Mouse (Mus musculus) adrenal gland, postnatal 4 days (tissue): ENCODE results near the gene Agap1. TPM values are rescaled to one million over a fixed set of nuclear protein-coding genes. Genes with fewer than 3 reads are reported as not detected.

Experiments used
- DNase-seq, 2 experiments: peaks; one replicate each; pipeline ENCODE4 v3.0.0; 2021 to 2022; ENCODE audit warnings: low spot score in 2 of 2, mixed read lengths in 2 of 2
- long read RNA-seq, 2 experiments: library from polyadenylated mRNA; stranded (forward); transcript quantifications; one replicate each; pipeline ENCODE4 v2.0.0; 2021
- total RNA-seq, 2 experiments: library from RNA; stranded (reverse); gene quantifications; 2 replicates each; pipeline ENCODE4 v1.2.3; 2021

The Agap1 gene
- total RNA-seq: 10 to 100 TPM; 85.5 to 97.5 TPM
- long read RNA-seq, experiment 1, full-length matches to known transcripts: 7 of 24 reads
- long read RNA-seq, experiment 1, partial matches to known transcripts: 3 of 24 reads
- long read RNA-seq, experiment 1, other reads (novel, unspliced or antisense): 14 of 24 reads
- long read RNA-seq, experiment 2, full-length matches to known transcripts: 10 of 41 reads
- long read RNA-seq, experiment 2, partial matches to known transcripts: 12 of 41 reads
- long read RNA-seq, experiment 2, other reads (novel, unspliced or antisense): 19 of 41 reads

DNA sequence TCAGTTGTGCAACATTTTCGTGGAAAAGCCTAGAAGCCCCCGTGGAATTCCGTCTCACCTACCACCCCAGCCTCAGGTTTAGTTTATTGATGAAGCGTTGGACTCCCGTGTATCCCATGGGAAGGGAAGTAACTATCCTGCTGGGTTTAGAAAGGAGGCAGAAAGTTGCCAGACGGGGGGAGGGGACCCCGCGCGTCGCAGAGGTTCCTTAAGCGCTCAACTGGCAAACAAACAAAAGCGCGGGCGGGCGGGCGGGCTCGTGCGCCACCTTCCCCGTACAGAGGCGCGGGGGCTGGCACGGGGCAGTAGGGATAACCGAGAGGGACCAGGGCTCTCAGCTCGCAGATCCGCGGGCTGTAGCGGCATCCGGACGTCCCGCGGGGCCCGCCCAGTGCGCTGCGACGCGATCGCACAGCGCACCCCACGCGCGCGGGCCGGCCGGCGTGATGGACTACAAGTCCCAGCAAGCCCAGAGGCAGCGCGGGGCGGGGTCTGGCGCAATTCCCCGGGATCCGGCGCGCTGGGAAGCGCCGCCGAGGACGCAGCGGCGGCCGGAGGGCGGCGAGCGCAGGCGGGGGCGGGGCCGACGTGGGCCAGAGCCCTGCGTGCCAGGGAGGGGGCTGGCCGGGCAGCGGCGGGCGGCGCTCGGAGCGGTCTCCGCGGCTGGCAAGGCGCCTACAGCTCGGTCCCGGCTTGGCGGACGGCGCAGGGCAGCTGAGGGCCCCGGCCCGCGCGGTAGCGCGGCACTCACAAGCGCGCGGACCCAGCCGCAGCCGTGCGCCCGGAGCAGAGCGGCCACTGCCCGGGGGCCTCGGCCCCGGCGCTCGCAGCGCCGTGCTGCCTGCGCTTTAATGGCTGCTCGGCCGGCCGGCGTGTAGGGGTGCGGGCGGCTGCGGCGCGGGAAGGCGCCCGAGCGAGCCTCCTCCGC lies at the start of gene Agap1:
Gene Agap1 (plus strand): TSS at position 611 of the 928 bp plus-strand sequence.
- DNase-seq: peak; percentile 87 to 89

GRCm38 (mm10) chr1:89405991-89406390 lies 48.6 kb upstream of the Agap1 start:
- DNase-seq: no peak

DNA sequence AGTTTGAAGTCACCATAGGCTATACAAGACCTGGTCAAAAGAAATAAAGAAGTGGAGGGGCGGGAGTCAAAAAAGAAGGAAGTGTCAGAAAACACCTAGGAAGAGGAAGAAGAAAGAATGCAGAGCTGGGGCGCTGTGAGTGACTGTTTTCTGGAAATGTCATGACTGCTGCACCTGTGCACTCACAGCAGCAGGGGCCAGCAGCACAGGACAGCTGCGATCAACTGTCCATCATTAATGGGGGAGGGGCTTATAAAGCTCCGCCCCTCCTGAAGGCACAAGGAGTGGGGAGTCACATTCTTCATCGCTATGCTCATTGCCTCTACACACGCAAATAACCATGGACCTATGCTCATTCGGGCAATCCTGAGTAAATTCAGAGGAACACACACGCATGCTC lies 46.6 kb upstream of the Agap1 start:
- DNase-seq: no peak

GRCm38 (mm10) chr1:89413122-89413521 lies 41.5 kb upstream of the Agap1 start:
- no peak for DNase-seq

DNA sequence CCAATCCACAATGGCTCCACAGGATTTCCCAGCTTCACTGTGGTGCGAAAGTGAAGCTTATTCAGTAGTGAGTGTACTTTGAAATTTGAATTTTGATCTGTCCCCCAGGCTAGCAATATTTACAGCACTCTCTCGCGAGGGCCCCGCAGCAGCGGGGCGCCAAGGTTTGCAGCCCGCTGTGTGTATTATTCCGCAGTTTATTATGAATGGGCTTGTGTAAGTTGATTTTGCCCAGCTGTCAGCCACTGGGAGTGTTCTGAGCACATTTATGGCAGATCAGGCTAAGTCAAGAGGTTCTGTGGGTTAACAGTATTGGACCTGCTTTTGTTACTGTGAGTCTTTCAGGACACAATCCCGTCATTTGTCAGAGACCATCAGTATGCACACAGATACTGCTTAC lies 40.0 kb upstream of the Agap1 start:
- DNase-seq: no peak

DNA sequence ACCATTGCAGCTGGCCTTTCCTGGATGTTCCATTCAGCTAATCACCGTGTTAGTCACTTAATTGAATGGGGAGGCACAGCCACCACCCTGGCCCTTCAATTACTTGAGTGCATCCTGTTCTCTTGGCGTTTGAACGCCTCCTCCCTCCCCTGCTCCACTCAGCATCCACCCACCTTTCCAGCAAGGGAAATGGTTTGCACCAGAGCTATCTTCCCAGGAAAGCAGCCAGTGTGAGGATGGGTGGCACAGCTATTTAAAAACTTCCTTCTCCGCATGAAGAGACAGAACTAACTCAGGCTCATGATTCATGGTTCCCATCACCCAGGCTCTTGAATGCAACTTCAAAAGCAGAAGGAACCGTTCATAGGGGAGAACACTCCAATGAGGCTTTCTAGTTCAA lies 37.7 kb upstream of the Agap1 start:
- no peak for DNase-seq

DNA sequence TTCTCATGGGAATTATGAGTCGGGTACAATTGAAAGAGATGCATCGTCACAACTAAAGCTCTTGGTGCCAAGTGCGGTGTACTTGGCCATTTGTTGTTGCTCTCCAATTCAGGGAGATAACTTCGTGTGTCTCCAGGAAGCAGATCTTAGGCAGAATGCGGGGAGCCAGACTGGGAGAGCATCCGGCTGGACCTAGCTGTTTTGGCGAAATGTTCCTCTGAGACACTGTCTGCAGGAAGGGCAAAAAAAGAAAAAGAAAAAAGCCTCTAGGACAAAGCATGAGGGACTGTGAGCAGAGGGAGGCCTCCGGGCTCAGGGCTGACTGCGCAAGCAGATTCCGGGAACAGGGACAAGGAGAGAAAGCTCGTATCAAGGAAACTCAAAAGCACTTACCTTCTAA lies 34.0 kb upstream of the Agap1 start:
- no peak for DNase-seq

- no peak for DNase-seq
Observed at GRCm38 (mm10) chr1:89421401-89421800, 33.2 kb upstream of the Agap1 start.

DNA sequence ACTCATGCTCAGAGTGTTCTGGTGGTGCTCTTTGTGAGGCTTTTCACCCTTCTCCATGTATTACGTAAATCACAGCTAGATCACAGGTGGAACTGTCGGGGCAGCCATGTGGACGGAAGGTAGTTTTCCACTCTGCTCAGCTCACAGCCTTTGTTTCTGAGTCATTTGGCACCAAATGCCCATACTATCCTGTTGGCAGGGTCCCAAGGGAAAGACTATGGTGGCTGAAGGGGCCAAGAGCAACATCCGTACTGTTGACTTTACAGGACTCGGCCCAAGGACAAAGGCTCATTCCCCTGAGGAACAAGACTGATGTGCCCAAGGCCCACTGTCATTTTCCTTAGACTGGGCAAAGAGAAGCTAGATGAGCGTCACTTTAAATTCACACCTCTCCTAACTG lies 30.0 kb upstream of the Agap1 start:
- DNase-seq: peak in 1 of 2 experiments; percentile 40

DNA sequence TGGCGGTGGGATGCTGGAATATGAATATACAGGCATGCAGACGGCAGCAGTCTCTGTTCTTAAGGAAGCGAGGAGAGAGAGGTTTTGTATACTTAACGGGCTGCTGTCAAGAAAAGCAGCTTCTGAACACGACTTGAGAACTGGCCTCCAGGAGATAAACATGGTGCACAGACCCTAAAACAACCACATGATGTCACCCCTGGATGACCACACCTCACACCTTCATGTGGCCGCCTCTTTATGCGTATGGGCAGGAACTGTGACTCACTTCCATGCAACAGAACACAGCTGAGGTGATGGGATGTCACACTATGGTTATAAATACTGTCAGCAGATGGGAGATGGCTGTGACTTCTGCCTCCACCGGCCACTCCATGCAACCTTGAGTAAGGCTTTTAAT lies 28.5 kb upstream of the Agap1 start:
- no peak for DNase-seq

DNA sequence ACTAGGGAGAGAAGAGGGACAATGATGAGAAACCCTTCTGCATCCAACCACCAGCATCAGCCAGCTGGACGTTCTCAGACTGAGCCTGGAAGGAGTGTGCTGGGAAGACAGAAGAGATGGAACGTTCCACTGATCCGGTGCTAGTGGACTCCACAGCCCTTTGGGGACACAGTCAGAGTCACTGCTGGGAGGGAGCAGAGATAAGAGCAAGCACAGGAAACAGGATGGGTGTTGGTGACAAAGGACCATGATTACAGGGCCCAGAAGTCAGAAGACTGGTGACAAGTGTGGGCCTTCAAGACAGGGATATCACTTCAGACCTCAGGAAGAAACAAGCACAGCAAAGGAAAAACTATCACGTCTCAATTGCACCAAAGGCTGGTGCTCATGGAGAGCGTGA lies 25.9 kb upstream of the Agap1 start:
- no peak for DNase-seq

- no peak for DNase-seq
Observed at GRCm38 (mm10) chr1:89429946-89430640, 24.5 kb upstream of the Agap1 start.

GRCm38 (mm10) chr1:89439351-89439750 lies 15.3 kb upstream of the Agap1 start:
- no peak for DNase-seq

GRCm38 (mm10) chr1:89441236-89441897 lies 13.2 kb upstream of the Agap1 start:
- DNase-seq: no peak

GRCm38 (mm10) chr1:89443512-89443911 lies 11.1 kb upstream of the Agap1 start:
- no peak for DNase-seq

GRCm38 (mm10) chr1:89444014-89444413 lies 10.6 kb upstream of the Agap1 start:
- no peak for DNase-seq

GRCm38 (mm10) chr1:89450139-89450538 lies 4.5 kb upstream of the Agap1 start:
- DNase-seq: no peak

DNA sequence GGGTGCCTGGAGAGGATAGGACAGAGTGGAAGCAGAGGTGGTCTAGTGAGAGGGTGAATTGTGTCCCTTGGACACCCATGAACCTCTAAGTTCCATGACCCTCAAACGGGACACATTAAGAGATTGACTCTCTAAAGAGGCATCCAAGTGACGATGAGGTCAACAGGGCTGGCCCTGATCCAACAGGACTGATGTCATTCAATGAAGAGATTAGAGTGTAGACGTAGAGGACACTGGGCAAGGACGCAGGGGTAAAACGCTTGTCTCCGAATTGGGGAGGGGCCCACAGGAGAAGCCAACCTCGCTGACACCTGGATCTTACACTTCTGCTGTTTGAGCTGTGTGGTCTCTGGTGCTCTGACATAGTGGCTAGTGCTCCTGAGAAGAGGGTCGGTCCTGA lies 2.5 kb upstream of the Agap1 start:
- DNase-seq: no peak

DNA sequence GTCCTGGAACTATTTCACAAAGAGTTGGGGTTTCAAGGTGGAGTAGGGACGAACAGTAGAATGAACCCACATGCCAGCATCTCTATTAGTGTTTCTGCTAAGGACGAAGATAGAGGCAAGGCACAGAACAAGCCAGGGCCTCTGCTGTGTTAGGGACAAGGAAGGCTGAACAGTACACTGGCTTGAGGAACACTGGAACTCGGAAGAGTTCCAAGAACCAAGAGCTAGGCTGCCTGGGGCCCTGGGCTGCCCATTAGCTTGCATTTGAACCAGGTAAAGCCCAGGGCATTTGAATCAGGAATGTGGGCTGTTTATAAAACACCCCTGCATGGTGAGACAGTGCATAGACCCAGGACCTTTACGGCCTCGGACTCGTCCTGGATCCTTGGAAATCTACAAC lies 940 bp upstream of the Agap1 start:
- DNase-seq: no peak

DNA sequence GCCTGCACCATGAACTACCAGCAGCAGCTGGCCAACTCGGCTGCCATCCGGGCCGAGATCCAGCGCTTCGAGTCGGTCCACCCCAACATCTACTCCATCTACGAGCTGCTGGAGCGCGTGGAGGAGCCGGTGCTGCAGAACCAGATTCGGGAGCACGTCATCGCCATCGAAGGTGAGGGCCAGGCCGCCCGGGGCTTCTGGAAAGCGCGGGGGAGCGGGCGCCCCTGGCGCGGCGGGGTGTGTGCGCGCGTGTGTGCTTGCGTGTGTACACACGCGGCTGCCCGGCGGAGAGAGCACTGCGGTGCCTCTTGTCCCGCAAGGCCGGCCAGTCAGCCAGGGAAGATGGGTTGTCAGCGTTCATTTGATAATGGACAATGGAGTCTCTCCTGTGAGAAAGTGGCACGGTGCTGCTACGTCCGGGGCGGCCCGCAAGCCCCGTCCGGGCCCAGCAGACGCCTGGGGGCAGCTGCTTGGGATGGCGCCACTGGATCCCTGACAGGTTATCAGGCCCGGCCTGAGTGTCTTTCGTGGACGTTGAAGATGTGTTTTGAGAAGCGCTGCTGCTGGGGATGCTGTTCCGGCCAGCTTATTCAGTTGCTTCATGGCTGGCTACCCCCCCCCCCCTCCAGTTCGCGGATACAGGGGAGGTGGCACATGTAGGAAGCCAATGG lies 950 bp downstream of the Agap1 start:
- no peak for DNase-seq

GRCm38 (mm10) chr1:89456456-89456855 lies 1.9 kb downstream of the Agap1 start:
- no peak for DNase-seq
